Mouse (Mus musculus): Measurements from ENCODE around the gene Scd3.
A peak's percentile ranks its signal among the peaks of the same experiment; 100 is the strongest.

The Scd3 gene

GRCm38 (mm10) chr19:44203015-44203564, at the start of gene Scd3:
TSS of gene Scd3 (plus strand) at chr19:44203269.
- no peak for DNase-seq (ENCODE audit: low read depth in 2 of 2, low spot score in 2 of 2)

GRCm38 (mm10) chr19:44153781-44154180, 49.3 kb upstream of the Scd3 start:
- DNase-seq (ENCODE audit: low read depth in 2 of 2, low spot score in 2 of 2), result no peak

GRCm38 (mm10) chr19:44157005-44157404, 46.1 kb upstream of the Scd3 start:
- no peak for DNase-seq (ENCODE audit: low read depth in 2 of 2, low spot score in 2 of 2)

GRCm38 (mm10) chr19:44159386-44159785, 43.7 kb upstream of the Scd3 start:
- DNase-seq (ENCODE audit: low read depth in 2 of 2, low spot score in 2 of 2), result no peak

GRCm38 (mm10) chr19:44161515-44161914, 41.6 kb upstream of the Scd3 start:
- DNase-seq (ENCODE audit: low read depth in 2 of 2, low spot score in 2 of 2), result no peak

- no peak for DNase-seq (ENCODE audit: low read depth in 2 of 2, low spot score in 2 of 2)
These were observed 28.2 kb upstream of the Scd3 start for GRCm38 (mm10) chr19:44174835-44175234.

GRCm38 (mm10) chr19:44176741-44177140, 26.3 kb upstream of the Scd3 start:
- DNase-seq (ENCODE audit: low read depth in 2 of 2, low spot score in 2 of 2), result no peak

- DNase-seq (ENCODE audit: low read depth in 2 of 2, low spot score in 2 of 2), result no peak
These were observed 22.6 kb upstream of the Scd3 start for GRCm38 (mm10) chr19:44180502-44180901.

- DNase-seq (ENCODE audit: low read depth in 2 of 2, low spot score in 2 of 2), result no peak
These were observed 19.1 kb upstream of the Scd3 start for GRCm38 (mm10) chr19:44183968-44184367.

- DNase-seq (ENCODE audit: low read depth in 2 of 2, low spot score in 2 of 2), result no peak
These were observed 14.0 kb upstream of the Scd3 start for GRCm38 (mm10) chr19:44189056-44189455.

- no peak for DNase-seq (ENCODE audit: low read depth in 2 of 2, low spot score in 2 of 2)
These were observed 10.7 kb upstream of the Scd3 start, which contains the start of gene Pkd2l1 for GRCm38 (mm10) chr19:44192342-44192741. TSS of gene Pkd2l1 (minus strand) at chr19:44192442.

GRCm38 (mm10) chr19:44193906-44194305, 9.2 kb upstream of the Scd3 start:
- no peak for DNase-seq (ENCODE audit: low read depth in 2 of 2, low spot score in 2 of 2)

GRCm38 (mm10) chr19:44195138-44195537, 7.9 kb upstream of the Scd3 start:
- DNase-seq (ENCODE audit: low read depth in 2 of 2, low spot score in 2 of 2), result peak; percentile 49 to 54

- DNase-seq (ENCODE audit: low read depth in 2 of 2, low spot score in 2 of 2), result no peak
These were observed 5.8 kb upstream of the Scd3 start for GRCm38 (mm10) chr19:44197053-44197852.

GRCm38 (mm10) chr19:44198494-44198893, 4.6 kb upstream of the Scd3 start:
- no peak for DNase-seq (ENCODE audit: low read depth in 2 of 2, low spot score in 2 of 2)

- DNase-seq (ENCODE audit: low read depth in 2 of 2, low spot score in 2 of 2), result peak in 1 of 2 experiments; percentile 10
These were observed 4.1 kb upstream of the Scd3 start for GRCm38 (mm10) chr19:44198964-44199363.

- DNase-seq (ENCODE audit: low read depth in 2 of 2, low spot score in 2 of 2), result no peak
These were observed 4.0 kb downstream of the Scd3 start for GRCm38 (mm10) chr19:44207079-44207478.

GRCm38 (mm10) chr19:44215255-44215654, 12.2 kb downstream of the Scd3 start:
- DNase-seq (ENCODE audit: low read depth in 2 of 2, low spot score in 2 of 2), result no peak

GRCm38 (mm10) chr19:44217958-44218525, 15.0 kb downstream of the Scd3 start:
- DNase-seq (ENCODE audit: low read depth in 2 of 2, low spot score in 2 of 2), result no peak

GRCm38 (mm10) chr19:44225728-44226127, 22.7 kb downstream of the Scd3 start:
- no peak for DNase-seq (ENCODE audit: low read depth in 2 of 2, low spot score in 2 of 2)

- DNase-seq (ENCODE audit: low read depth in 2 of 2, low spot score in 2 of 2), result no peak
These were observed 26.7 kb downstream of the Scd3 start for GRCm38 (mm10) chr19:44229776-44230175.

GRCm38 (mm10) chr19:44230212-44230611, 27.1 kb downstream of the Scd3 start:
- no peak for DNase-seq (ENCODE audit: low read depth in 2 of 2, low spot score in 2 of 2)
